Mouse (Mus musculus) embryonic fibroblast, embryonic 13.5 days (primary cell): ENCODE measurements around the gene St8sia1.

ENCODE experiments used
- CTCF ChIP-seq: IDR thresholded peaks from 2 replicates; pipeline ENCODE4 v1.5.1; 2011; ENCODE audit warnings: mild to moderate bottlenecking, control low read depth, low read length, moderate library complexity, borderline replicate concordance; ENCODE audit not compliant: insufficient read depth
- POLR2A ChIP-seq: IDR thresholded peaks from 2 replicates; pipeline ENCODE4 v1.6.1; 2011; ENCODE audit warnings: low read depth, mild to moderate bottlenecking, control low read depth, low read length, moderate library complexity

- TF ChIP-seq CTCF, result no peak
- no peak for TF ChIP-seq POLR2A
Measured at GRCm38 (mm10) chr6:142998221-142998999, 34.2 kb upstream of the St8sia1 start.
